Mouse (Mus musculus): ENCODE results near the gene Nadk. TPM values are rescaled to one million over a fixed set of nuclear protein-coding genes. Genes with fewer than 3 reads are reported as not detected.

Nadk gene
- polyA plus RNA-seq (2012; ENCODE audit: low replicate concordance), result 91.7 and 105 TPM in 2 replicates

DNA sequence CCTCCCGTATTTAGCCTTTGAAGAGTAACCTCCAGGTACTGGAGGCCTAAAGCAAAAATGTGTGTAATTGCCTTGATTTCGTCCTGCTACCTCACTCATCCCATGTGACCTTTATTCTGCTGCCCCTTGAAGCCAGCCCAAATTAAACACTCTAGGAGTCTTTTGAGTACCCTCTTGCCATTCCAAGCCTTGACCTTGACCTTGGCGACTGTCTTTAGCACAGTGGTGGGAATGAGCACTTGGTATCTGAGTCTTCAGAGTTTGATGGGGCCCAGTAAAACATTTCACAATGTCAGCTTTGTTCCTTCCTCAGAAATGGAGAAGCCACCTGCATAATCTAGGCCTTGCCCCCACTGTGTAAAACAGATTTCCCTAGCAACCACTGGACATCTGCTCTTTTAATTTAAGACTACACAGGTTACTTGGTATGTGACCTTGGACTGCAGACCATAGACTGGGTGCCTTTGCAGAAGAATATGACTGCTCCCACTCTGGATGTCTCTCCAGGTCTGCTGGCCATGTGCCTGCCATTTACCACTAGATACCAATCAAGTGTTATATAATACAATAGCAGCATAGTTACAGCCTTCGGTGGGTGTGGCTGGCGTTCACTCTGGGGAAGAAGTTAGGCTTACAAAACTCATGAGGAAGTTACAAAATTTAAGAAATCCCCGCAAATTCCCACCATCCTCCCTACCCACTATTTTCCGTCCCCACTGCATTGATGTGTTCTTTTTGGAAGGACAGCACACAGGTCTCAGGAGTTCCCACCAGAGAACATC lies at the start of gene Nadk:
Gene Nadk, plus strand, starts transcription at position 718 of the 782 bp plus-strand sequence.

DNA sequence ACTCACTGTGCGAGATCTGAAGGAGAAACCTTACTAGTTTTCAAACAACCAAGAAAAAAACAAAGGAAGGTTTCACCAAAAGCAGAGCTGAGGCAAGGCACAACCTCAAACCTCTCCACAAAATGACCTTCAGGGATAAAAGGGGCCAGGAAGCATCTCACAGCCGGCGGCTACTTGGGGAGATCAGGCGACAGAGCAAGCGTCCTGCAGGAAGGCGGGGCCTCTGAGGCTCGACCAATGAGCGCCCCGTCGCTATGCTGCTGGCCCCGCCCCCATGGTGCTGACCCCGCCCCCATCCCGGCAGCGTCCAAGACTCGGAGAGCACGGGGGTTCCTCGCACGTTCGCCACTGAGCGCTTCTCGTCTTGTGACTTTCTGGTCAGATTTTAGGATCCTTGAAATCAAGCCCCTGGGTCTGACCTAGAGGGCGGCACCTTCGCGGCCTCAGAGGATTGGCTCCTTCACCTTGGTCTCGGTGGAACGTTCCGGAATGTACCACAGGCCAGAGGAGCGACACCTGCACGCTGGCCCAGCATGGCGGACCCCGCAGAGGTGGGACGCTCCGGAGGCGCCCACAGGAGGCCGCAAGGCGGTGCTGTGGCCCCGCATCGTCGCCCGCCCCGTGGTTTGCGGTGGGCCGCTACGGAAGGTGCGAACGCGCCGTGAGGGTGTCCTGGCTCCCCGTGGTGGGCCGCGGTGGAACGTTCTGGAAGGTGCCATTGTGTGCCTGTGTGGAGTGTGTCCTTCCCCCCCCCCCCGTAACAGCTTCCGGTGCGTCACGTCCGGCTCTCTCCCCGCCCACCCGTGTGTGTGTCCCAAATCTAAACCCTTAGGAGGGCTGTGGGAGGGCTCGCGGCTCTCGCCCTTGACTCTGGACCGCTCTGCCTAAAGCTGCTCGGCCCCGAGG lies 39.2 kb downstream of the Nadk start, which contains the start of gene Slc35e2:
Gene Slc35e2, plus strand, starts transcription at position 326 of the 906 bp plus-strand sequence.

DNA sequence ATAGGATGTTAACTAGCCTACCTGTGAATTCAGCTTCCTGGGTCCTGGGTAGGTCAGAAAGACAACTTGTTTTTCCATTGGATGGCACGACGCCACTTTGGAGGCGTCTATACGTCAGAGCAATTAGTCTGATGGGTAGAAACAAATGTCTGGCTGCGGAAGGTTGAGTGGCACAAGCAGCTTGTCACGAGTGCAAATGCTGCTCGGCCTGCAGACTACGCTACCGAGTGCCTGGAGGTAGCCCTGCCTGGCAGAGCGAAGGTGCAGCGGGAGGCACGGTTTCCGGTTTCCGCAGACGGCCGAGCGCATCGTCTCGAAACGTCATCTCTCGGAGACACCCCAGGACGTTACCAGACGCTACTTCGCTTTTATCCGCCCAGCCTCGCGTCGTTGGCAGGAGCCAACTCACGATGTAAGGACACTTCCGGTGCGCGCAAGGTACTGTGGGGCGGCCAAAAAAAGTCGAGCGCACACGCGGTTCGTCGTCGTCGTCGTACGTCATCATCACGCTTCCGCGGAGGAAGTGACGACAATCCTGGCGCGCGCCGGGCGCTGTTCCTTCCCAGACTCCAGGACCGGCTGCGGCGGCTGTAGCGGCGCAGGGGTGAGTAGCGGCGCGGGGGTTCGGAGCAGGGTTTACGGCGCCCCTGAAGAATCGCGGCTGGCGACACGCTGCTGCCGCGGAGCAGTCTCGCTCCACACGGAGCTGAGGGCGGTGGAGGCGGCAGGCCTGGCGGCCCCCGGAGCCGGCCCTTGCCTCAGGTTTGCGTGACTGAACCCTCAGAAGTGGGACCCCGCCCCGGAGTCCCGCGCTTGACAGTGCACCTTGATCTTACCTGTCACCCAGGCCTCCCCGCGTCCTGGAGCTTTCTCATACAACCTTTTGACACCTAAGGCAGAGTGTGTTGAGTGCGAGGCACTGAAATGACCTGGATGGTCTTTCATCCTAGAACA lies 62.4 kb downstream of the Nadk start, which contains the start of gene Cdk11b:
Gene Cdk11b, plus strand, starts transcription at position 517 of the 954 bp plus-strand sequence.

Other genes starting within 250 kb of the Nadk start
- gene Prkcz, start 201.0 kb upstream of the Nadk start, polyA plus RNA-seq (2012; ENCODE audit: low replicate concordance), result 4.6 and 20.1 TPM in 2 replicates
- gene Gabrd, start 164.3 kb upstream of the Nadk start, polyA plus RNA-seq (2012; ENCODE audit: low replicate concordance), result not detected in 2 replicates
- gene Cfap74, start 153.2 kb upstream of the Nadk start, polyA plus RNA-seq (2012; ENCODE audit: low replicate concordance), result 0.04 and 0.09 TPM in 2 replicates
- not detected in 2 replicates for gene Tmem52, start 93.3 kb upstream of the Nadk start, polyA plus RNA-seq (2012; ENCODE audit: low replicate concordance)
- gene Gnb1, start 71.0 kb upstream of the Nadk start, polyA plus RNA-seq (2012; ENCODE audit: low replicate concordance), result 34.3 and 52.5 TPM in 2 replicates
- 2.0 and 2.4 TPM in 2 replicates for gene Slc35e2, start 39.0 kb downstream of the Nadk start, polyA plus RNA-seq (2012; ENCODE audit: low replicate concordance)
- 86.9 and 98.8 TPM in 2 replicates for gene Cdk11b, start 62.5 kb downstream of the Nadk start, polyA plus RNA-seq (2012; ENCODE audit: low replicate concordance)
- gene Gm10563, start 83.0 kb downstream of the Nadk start, polyA plus RNA-seq (2012; ENCODE audit: low replicate concordance), result not detected in 2 replicates
- gene Mmp23, start 91.0 kb downstream of the Nadk start, polyA plus RNA-seq (2012; ENCODE audit: low replicate concordance), result 1.5 and 2.2 TPM in 2 replicates
- 38.8 and 73.8 TPM in 2 replicates for gene Mib2, start 106.8 kb downstream of the Nadk start, polyA plus RNA-seq (2012; ENCODE audit: low replicate concordance)
- gene Fndc10, start 132.0 kb downstream of the Nadk start, polyA plus RNA-seq (2012; ENCODE audit: low replicate concordance), result 9.1 and 13.0 TPM in 2 replicates
- gene Ssu72, start 142.4 kb downstream of the Nadk start, polyA plus RNA-seq (2012; ENCODE audit: low replicate concordance), result 37.5 and 73.4 TPM in 2 replicates
- 0.86 and 1.6 TPM in 2 replicates for gene Tmem240, start 172.4 kb downstream of the Nadk start, polyA plus RNA-seq (2012; ENCODE audit: low replicate concordance)
- 22.2 and 23.8 TPM in 2 replicates for gene Atad3a, start 198.7 kb downstream of the Nadk start, polyA plus RNA-seq (2012; ENCODE audit: low replicate concordance)
- gene Vwa1, start 212.3 kb downstream of the Nadk start, polyA plus RNA-seq (2012; ENCODE audit: low replicate concordance), result 0.28 and 1.3 TPM in 2 replicates
- 0.06 TPM in 1 of 2 replicates, not detected in the other for gene Tmem88b, start 223.5 kb downstream of the Nadk start, polyA plus RNA-seq (2012; ENCODE audit: low replicate concordance)
- gene Ankrd65, start 228.1 kb downstream of the Nadk start, polyA plus RNA-seq (2012; ENCODE audit: low replicate concordance), result 0.10 TPM in 1 of 2 replicates, not detected in the other
- gene Mrpl20, start 240.5 kb downstream of the Nadk start, polyA plus RNA-seq (2012; ENCODE audit: low replicate concordance), result 6.3 and 19.8 TPM in 2 replicates

Data from hematopoietic multipotent progenitor cell, adult 10-12 weeks (in vitro differentiated cells).